Mouse (Mus musculus): ENCODE measurements around the gene Mfap1b.

GRCm38 (mm10) chr2:121514211-121514610 lies 40.3 kb upstream of the Mfap1b start:
- TF ChIP-seq CTCF (IDR thresholded peaks at IDR 0.05) (no peak), POLR2A (IDR thresholded peaks at IDR 0.05; ENCODE audit: insufficient read depth, low read depth, low read length) (no peak), EP300 (IDR thresholded peaks at IDR 0.05; ENCODE audit: insufficient read depth, low read depth, low read length) (no peak)
